Mouse (Mus musculus) forebrain, embryonic 11.5 days (tissue): ENCODE data around the gene Sec24c. TPM values are rescaled to one million over a fixed set of nuclear protein-coding genes. Genes with fewer than 3 reads are reported as not detected.
A peak's percentile ranks its signal among the peaks of the same experiment; 100 is the strongest.

Experiments used
- ATAC-seq: fragments of 200-750 bp; cut with Nextera tagmentation; replicated peaks from 2 replicates; pipeline ENCODE4 v1.8.0; 2017; ENCODE audit warnings: moderate TSS enrichment; ENCODE audit not compliant: low FRiP score
- DNase-seq: peaks from one replicate; pipeline ENCODE4 v3.0.0-alpha.2; 2017; ENCODE audit warnings: low spot score
- H3K27ac ChIP-seq: fragments of 300-500 bp; sonication (generic); 2 replicates; pipeline ENCODE4 v1.5.1; 2014; ENCODE audit warnings: low read depth, low read length
- H3K27me3 ChIP-seq: fragments of 300-500 bp; sonication (generic); 2 replicates; pipeline ENCODE4 v1.6.1; 2014; ENCODE audit warnings: mild to moderate bottlenecking, low read length, mixed read lengths; ENCODE audit not compliant: control insufficient read depth, insufficient read depth
- H3K36me3 ChIP-seq: fragments of 300-500 bp; sonication (generic); 2 replicates; pipeline ENCODE4 v1.6.1; 2014; ENCODE audit warnings: mild to moderate bottlenecking, low read length, moderate library complexity, mixed read lengths; ENCODE audit not compliant: control insufficient read depth, insufficient read depth
- H3K4me1 ChIP-seq: fragments of 300-500 bp; sonication (generic); replicated peaks from 2 replicates; pipeline ENCODE4 v1.6.1; 2014; ENCODE audit warnings: low read length, mixed read lengths; ENCODE audit not compliant: control insufficient read depth, insufficient read depth
- H3K4me2 ChIP-seq: fragments of 300-500 bp; sonication (generic); 2 replicates; pipeline ENCODE4 v1.6.1; 2014; ENCODE audit warnings: low read depth, mild to moderate bottlenecking, low read length, moderate library complexity, mixed read lengths; ENCODE audit not compliant: severe bottlenecking
- H3K4me3 ChIP-seq: fragments of 300-500 bp; sonication (generic); 2 replicates; pipeline ENCODE4 v1.5.1; 2014; ENCODE audit warnings: low read depth, low read length
- H3K9ac ChIP-seq: fragments of 300-500 bp; sonication (generic); 2 replicates; pipeline ENCODE4 v1.6.1; 2014; ENCODE audit warnings: low read length
- H3K9me3 ChIP-seq: fragments of 300-500 bp; sonication (generic); 2 replicates; pipeline ENCODE4 v1.6.1; 2016; ENCODE audit warnings: low read length, mixed read lengths; ENCODE audit not compliant: control insufficient read depth
- WGBS: fragments of 180-500 bp; shearing (Covaris S2); extraction: QIAGEN DNeasy Blood & Tissue Kit; methylation state at CpG from one replicate; pipeline ENCODE4 v1.1.7; 2014; 5-methylcytosine and 5-hydroxymethylcytosine counted together
- polyA plus RNA-seq: library from polyadenylated mRNA; unstranded; fragments of >200 nt; fragmentation: Nextera tagmentation; extraction: Ambion mirVana; gene quantifications from 2 replicates; pipeline ENCODE4 v1.2.1, GENCODE M21; 2014

Sec24c gene
- polyA plus RNA-seq, 1 experiment from 2014 or later: 94.5 TPM

DNA sequence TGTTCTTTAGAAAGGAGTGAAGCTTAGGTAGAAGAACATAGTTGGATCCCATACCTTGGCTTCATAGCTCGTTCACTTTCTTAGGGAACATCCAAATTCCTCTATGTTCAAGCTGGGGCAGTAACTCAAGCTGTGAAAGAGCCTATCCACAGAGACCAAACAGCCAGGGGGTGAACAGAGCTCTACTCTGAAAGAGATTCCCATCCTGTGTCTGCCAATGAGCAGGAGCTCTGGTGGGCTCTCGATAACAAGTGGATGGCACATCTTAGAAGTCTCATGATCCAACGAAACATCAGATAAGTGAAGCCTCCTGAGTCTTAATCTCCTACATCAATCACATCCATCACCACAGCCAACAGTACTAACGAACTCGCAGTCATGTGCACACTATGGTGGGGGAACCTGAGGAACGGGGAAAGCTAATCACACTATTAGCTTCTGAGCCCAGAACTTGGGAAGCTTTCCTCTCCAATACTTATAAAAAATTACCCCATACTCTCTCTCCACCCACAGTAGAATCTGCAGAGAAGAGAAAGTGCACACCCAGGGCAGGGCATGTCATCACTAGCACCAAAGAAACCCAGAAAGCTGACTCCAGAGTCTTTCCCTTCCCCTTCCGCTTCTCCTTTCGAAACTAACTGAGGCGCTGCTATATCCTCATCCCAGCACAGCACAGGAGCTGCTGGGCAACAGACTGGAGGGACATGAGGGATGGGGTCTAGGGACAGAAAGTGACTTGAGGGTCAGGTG lies 56.9 kb downstream of the Sec24c start:
- H3K9ac ChIP-seq: no peak overlapping the region
- H3K4me2 ChIP-seq: no peak overlapping the region
- DNase-seq (no peak), ATAC-seq (no peak)
- peaks cover 4% of the 10 kb centered on the region; the same call in 1 of the 2 replicates for H3K36me3 ChIP-seq
- no peak overlapping the region for H3K4me3 ChIP-seq
- no peaks in the 10 kb centered on the region for H3K4me1 ChIP-seq
- no peak overlapping the region for H3K27ac ChIP-seq
- no peaks in the 10 kb centered on the region for H3K9me3 ChIP-seq
- WGBS: 91% methylated on average over 9 of the region's 9 CpGs
- no peaks in the 10 kb centered on the region for H3K27me3 ChIP-seq

DNA sequence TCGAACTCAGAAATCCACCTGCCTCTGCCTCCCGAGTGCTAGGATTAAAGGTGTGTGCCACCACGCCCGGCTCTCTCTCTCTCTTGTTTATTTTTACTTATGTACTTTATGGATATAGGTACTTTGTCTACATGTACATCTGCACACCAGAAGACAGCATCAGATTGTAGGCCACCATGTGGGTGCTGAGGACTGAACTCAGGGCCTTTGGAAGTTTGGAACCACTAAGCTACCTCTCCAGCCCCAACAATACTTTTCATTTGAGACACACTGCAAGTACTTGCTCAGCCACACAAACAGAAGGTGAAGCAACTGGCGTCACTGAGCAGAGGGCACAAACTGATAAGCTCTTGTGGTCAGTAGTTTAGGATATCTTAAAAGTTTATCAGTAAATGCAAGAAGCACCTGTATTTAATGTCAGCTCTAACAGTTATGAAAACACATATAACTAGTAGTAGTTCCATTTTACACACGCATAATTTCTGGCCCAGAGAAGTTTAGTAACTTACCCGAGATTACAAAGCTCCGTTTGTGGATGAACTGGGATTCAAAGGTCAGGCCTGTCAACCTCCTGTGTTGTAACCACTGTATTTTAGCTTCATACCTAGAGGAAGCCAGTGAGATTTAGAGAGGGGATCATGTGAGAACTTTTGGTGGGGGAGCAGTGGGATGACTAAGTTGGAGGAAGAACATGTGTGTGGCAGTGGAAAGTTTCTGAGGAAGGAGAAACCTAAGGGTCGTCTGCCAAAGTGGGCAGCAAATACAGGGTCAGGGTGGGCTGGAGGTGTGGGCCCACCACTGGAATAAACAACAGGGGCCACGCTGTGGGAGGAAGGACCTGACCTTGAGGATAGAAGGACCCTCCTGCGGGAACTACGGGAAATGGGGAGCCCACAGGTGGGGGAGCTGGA lies 59.2 kb downstream of the Sec24c start:
- H3K27ac ChIP-seq: no peak overlapping the region
- H3K4me1 ChIP-seq: no peaks in the 10 kb centered on the region
- ATAC-seq (0 out of 2 replicates have a peak, but pooled peaks have one; percentile 6), DNase-seq (no peak)
- 55% methylated on average over 12 of the region's 12 CpGs for WGBS
- H3K9ac ChIP-seq: peak overlapping the region; percentile 86
- peak overlapping the region; percentile 57 for H3K4me2 ChIP-seq
- no peaks in the 10 kb centered on the region for H3K9me3 ChIP-seq
- no peaks in the 10 kb centered on the region for H3K36me3 ChIP-seq
- peak overlapping the region; percentile 80 for H3K4me3 ChIP-seq
- no peaks in the 10 kb centered on the region for H3K27me3 ChIP-seq

DNA sequence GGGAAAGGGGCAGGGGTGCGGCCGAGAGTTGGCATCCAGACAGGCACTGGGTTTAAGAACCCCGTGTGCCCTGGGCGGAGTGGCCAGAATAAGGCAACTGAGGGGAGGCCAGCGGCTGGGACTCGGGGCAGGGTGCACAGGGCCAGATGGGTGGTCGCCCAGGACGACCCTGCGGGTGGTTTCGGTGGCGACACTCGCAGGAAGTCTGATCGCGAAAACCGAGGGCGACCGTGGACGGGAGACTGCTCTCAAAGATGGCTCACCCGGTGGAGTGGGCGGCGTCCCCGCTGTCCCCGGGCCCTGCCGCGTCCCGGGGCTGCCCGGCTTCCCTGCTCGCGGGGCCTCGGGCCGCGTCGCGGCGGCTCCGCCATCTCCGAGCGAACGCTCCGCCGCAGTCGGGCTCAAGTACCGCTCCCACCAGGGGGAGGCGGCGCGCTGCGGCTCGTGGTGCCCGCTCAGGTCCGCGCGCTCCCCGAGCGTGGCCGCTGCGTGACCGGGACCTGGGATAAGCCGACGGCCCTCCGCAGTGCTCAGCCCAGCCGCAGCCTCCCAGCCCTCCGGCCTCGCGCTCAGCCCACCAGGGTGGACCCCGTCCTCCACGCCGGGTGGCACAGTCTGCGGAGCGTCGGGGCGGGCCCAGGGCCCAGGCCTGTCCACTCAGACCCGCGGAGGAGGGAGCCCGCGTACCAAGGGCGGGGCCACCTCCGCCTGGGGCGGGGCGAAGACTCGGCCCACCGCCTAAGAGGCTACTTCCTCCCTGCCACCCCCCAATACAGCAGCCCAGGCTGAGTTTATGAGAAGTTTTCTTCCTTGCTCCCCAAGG lies 60.1 kb downstream of the Sec24c start, which contains the start of gene Ndst2:
Gene Ndst2, minus strand, starts transcription at position 611 of the 823 bp plus-strand sequence.
- ATAC-seq (peak; percentile 99), DNase-seq (peak; percentile 93)
- H3K4me2 ChIP-seq: peak within 1 kb of the TSS; percentile 57
- no peaks in the 10 kb centered on the region for H3K9me3 ChIP-seq
- no peaks in the 10 kb centered on the region for H3K4me1 ChIP-seq
- peak within 1 kb of the TSS; percentile 80 for H3K4me3 ChIP-seq
- H3K36me3 ChIP-seq: no peaks in the 10 kb centered on the region; the same call in 1 of the 2 replicates
- peak within 1 kb of the TSS; percentile 86 for H3K9ac ChIP-seq
- H3K27me3 ChIP-seq: no peaks in the 10 kb centered on the region
- WGBS: under 1% methylated on average over 79 of the region's 81 CpGs
- peak within 1 kb of the TSS; percentile 68; the same call in 1 of the 2 replicates for H3K27ac ChIP-seq

DNA sequence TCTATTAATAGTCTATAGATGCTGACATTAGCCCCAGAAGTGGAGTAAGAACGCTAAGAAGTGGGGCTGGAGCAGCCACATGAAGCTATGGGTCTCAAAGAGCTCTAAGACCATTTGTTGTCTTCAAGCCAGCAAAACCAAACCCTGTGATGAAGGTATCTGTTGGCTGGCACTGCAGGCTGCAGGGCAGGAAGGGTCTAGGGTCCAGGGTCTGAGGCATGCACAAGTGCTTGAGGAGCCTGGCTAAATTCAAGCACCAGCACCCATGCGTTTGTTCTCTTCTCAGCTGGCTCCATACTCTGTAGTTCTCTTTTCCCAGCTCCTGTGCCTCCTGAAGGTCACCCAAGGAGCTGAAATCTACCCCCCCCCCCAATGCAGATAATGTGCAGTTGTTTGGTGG lies 60.9 kb downstream of the Sec24c start:
- Histone ChIP-seq H3K4me2 (no peak overlapping the region), H3K36me3 (no peaks in the 10 kb centered on the region; the same call in 1 of the 2 replicates), H3K9ac (no peak overlapping the region), H3K4me3 (no peak overlapping the region), H3K27ac (no peak overlapping the region), H3K4me1 (no peaks in the 10 kb centered on the region), H3K9me3 (no peaks in the 10 kb centered on the region), H3K27me3 (no peaks in the 10 kb centered on the region)
- 80% methylated on average over 2 of the region's 2 CpGs for whole genome bisulfite sequencing
- DNase-seq (no peak), ATAC-seq (no peak)

DNA sequence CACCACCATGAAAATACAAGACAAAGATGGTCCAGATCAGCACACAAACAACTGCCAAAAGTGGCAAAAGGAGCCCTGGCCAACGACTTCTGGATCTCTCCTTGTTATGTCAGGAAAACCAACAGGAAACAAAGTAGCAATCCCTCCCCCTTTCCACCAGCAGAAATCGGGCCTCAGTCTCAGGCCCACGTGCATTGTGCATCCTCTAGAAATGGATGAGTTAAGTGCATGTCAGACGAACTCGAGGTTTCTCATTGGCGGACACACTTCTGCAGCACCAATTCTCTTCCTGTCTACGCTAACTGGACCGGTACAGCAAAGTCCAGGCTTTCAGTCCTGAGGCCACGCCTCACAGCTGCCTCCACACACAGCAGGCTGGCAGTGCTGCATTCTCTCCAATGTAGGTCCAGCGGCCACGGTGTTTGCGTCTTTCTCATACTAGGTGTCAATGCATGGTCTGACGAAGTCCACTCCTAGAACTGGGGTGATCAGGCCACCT lies 61.8 kb downstream of the Sec24c start:
- H3K27ac ChIP-seq: no peak overlapping the region
- no peaks in the 10 kb centered on the region for H3K27me3 ChIP-seq
- H3K36me3 ChIP-seq: no peaks in the 10 kb centered on the region; the same call in 1 of the 2 replicates
- WGBS: 91% methylated on average over 13 of the region's 13 CpGs
- no peaks in the 10 kb centered on the region for H3K9me3 ChIP-seq
- no peaks in the 10 kb centered on the region for H3K4me1 ChIP-seq
- no peak for ATAC-seq
- DNase-seq: no peak
- no peak overlapping the region for H3K9ac ChIP-seq
- no peak overlapping the region for H3K4me2 ChIP-seq
- no peak overlapping the region for H3K4me3 ChIP-seq

DNA sequence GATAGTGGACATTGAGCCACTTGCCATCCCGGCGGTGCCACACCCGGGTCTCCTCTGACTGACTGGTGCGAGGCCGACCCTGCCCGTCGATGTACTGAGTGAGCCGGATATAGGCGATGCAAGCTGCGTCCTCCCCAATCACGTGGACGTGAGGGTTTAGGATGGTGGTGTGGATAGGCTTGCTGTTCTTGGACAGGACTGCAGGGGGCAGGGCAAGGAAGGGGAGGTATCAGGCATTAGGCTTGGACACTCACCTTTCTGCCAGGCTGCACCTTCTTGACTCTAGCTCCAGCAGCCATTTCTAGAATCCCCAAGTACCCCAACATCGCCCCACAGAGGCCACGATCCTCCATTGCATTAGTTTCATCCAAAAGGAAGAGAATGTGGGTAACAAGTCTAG lies 63.2 kb downstream of the Sec24c start:
- H3K9me3 ChIP-seq: no peaks in the 10 kb centered on the region
- no peak overlapping the region for H3K4me2 ChIP-seq
- H3K27ac ChIP-seq: no peak overlapping the region
- peak; percentile 64 for DNase-seq
- no peaks in the 10 kb centered on the region for H3K27me3 ChIP-seq
- H3K4me3 ChIP-seq: no peak overlapping the region
- 38% methylated on average over 14 of the region's 14 CpGs for WGBS
- no peaks in the 10 kb centered on the region; the same call in 1 of the 2 replicates for H3K36me3 ChIP-seq
- no peak for ATAC-seq
- no peaks in the 10 kb centered on the region for H3K4me1 ChIP-seq
- no peak overlapping the region for H3K9ac ChIP-seq

DNA sequence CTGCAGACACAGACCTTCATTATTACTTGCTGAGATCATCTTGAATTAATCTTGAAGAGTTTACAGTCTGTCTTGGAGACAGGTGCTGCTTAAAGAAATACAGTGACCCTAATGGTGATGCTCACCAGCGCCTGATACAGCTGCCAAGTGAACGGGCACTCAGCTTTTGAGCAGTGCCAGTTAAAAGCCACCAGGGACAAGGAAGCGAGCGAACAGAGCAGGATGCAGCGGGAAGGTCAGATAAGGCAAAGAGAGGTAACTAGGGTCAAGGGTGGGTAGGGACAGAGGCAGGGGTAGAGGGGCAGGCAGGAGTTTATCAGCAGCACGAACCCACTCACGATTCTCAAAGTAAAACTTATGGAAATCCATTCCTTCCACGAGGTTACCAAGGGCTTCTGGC lies 64.4 kb downstream of the Sec24c start:
- H3K27me3 ChIP-seq: no peaks in the 10 kb centered on the region
- no peak overlapping the region for H3K4me2 ChIP-seq
- no peak overlapping the region for H3K27ac ChIP-seq
- DNase-seq (no peak), ATAC-seq (no peak)
- no peak overlapping the region for H3K4me3 ChIP-seq
- H3K9ac ChIP-seq: no peak overlapping the region
- no peaks in the 10 kb centered on the region; the same call in 1 of the 2 replicates for H3K36me3 ChIP-seq
- H3K9me3 ChIP-seq: no peaks in the 10 kb centered on the region
- H3K4me1 ChIP-seq: no peaks in the 10 kb centered on the region
- WGBS: 94% methylated on average over 8 of the region's 8 CpGs

DNA sequence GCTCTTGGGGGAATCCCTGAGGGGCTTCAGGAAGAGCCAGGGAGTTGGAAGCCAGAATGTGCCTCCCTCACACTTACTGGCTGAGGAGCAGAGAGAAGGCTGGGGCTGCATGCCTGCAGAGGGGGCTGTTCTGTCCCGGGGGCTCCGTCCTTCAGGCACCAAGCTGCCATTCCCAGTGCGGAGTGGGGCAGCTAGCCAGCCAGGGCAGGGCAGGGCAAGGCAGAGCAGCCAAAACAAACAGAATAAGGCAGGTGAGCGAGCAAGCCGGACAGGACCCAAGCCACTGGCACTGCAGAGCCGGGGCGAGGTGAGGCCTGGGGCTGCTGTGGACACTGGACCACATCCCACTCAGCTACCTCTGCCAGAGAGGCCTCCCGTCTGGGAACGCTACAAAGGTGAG lies 67.2 kb downstream of the Sec24c start:
- ATAC-seq (no peak), DNase-seq (no peak)
- no peak overlapping the region for H3K27ac ChIP-seq
- no peak overlapping the region for H3K9ac ChIP-seq
- H3K36me3 ChIP-seq: no peaks in the 10 kb centered on the region; the same call in 1 of the 2 replicates
- H3K4me1 ChIP-seq: no peaks in the 10 kb centered on the region
- no peak overlapping the region for H3K4me3 ChIP-seq
- WGBS: 93% methylated on average over 9 of the region's 9 CpGs
- H3K9me3 ChIP-seq: no peaks in the 10 kb centered on the region
- H3K27me3 ChIP-seq: no peaks in the 10 kb centered on the region
- H3K4me2 ChIP-seq: no peak overlapping the region
